Mouse (Mus musculus) small intestine, adult 2 months (tissue): Measurements from ENCODE around the gene Zfp319.

Experiments used
- CTCF ChIP-seq: fragments of 200-500 bp; IDR thresholded peaks from 2 replicates; pipeline ENCODE4 v1.5.1; 2012; ENCODE audit warnings: low read depth, mild to moderate bottlenecking, control low read depth, inconsistent platforms, low read length, moderate library complexity, mixed read lengths; ENCODE audit not compliant: insufficient replicate concordance, insufficient read length; ENCODE audit errors: extremely low read depth
- POLR2A ChIP-seq: fragments of 200-500 bp; IDR thresholded peaks from 2 replicates; pipeline ENCODE4 v1.6.1; 2012; ENCODE audit warnings: low read depth, mild to moderate bottlenecking, control low read depth, inconsistent platforms, low read length, moderate library complexity

DNA sequence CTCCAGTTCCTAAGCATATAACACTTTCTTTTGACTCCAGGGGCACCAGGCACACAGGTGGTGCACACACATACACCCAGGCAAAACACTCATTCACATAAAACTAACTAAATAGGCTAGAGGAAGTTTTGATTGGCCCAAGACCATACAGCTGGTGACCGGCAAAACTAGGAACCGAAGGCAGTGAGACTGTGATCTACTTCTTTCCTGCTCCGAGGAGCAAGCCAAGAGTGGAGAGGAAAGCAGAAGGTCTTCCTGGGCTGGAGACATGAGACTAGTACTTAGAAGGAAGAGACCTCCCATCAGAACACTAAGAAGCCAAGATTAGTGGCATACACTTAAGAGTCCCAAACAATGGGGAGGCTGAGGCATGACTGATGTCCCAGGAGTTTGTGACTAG lies 8.5 kb downstream of the Zfp319 start:
- TF ChIP-seq CTCF: no peak
- TF ChIP-seq POLR2A: no peak
